Mouse (Mus musculus): Measurements from ENCODE around the gene Snx32. TPM values are rescaled to one million over a fixed set of nuclear protein-coding genes. Genes with fewer than 3 reads are reported as not detected.

Snx32 gene
- 0.64 TPM for polyA plus RNA-seq (2014; fragmentation: Illumina TruSeq; extraction: RNeasy Lipid Tissue Mini Kit (QIAGEN cat#74804); ENCODE audit: low read depth, low replicate concordance)

DNA sequence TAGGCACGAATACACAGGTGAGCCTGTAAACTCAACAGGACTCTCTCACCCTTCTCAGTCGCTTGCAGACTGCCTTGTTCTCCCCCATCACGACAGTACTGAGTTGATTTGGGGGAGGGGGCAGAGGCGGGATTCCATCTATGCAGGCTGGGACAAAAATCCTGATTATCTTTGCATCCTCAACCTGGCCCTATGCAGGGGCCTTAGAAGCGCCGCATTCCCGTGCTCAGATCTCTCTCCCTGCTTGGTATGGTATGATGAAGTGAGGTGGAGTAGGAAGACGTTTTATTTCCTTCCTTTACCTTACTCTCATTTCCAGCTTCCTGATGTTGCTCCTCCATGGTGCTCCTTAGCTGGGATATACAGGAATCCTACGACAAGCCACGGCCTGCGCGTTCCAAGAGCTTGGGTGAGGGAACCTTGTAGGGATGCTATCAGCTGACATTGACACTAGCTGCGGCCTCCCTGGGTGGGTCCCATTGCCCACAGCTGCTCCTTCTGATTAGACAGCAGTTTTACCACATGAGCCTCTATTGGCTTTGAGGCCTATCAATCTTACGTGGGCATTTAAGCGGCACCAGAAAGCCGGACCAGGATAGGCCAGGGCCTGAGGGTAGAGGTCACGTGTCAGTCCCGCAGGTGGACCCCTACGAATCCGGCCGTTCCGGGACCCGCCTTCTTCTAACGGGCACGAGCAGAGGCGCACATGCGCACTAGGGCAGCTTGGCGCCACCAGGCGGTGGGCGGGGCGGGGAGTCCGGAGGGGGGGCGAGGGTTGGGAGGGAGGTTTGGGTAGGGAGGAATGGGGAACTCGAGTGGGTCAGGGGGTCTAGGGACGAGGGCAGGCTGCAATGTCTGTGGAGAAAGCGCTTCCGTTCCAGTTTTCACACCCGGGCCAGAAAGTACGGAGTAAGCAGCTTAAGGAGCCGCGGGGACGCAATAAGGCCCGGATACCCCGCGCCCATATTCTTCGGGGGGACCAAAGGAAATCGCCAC lies at the start of gene Snx32:
Gene Snx32, minus strand, starts transcription at position 508 of the 996 bp plus-strand sequence.

DNA sequence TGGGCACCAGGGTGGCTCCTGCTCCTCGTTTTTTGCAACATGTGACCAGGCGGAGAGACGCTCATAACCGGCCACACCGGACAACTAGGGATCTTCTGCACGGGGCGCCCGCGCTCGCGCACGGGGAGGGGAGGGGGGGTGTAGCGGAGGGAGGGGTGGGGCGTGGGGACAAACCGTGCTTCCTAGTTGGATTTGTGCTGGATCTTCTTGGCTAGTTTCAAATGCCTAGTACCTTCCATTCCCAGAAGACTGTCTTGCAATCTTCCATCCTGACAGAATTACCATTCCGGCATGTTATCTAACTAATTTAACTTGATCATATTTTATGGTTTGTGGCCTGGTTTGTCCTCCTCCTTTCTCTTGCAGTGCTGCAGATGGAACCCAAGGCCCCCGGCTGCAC lies 6.7 kb downstream of the Snx32 start, which contains the start of gene 1700020D05Rik:
Gene 1700020D05Rik, minus strand, starts transcription at position 101 of the 400 bp plus-strand sequence.

GRCm38 (mm10) chr19:5490313-5490897 lies 19.9 kb downstream of the Snx32 start, which contains the start of gene Cfl1:
Gene Cfl1, plus strand, starts transcription at chr19:5490455.

GRCm38 (mm10) chr19:5487768-5488550 lies 22.4 kb downstream of the Snx32 start, which contains the start of gene Mus81:
Gene Mus81, minus strand, starts transcription at chr19:5488402.

DNA sequence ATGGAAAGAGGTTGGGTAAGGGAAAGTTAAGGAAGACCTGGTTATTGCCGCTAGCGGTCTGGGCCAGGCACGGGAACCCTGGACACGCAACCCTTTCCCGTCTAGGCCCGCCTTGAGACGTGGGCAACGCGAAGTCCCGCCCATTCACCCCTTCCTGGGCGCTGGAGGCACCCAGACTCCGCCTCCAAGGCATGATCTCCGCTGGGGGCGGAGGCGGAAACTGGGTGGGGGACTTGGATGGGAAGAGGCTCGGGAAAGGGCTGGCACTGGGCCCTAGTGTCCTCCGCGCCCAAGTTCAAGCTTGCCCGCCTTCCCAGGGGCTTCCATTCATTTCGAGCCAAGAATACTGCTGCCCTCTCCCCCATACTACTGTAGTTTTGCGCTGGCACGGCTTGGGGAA lies 36.6 kb downstream of the Snx32 start, which contains the start of gene Efemp2:
Gene Efemp2, plus strand, starts transcription at position 235 of the 400 bp plus-strand sequence.

GRCm38 (mm10) chr19:5468374-5468773 lies 42.0 kb downstream of the Snx32 start, which contains the start of gene Ctsw:
Gene Ctsw, minus strand, starts transcription at chr19:5468507.

DNA sequence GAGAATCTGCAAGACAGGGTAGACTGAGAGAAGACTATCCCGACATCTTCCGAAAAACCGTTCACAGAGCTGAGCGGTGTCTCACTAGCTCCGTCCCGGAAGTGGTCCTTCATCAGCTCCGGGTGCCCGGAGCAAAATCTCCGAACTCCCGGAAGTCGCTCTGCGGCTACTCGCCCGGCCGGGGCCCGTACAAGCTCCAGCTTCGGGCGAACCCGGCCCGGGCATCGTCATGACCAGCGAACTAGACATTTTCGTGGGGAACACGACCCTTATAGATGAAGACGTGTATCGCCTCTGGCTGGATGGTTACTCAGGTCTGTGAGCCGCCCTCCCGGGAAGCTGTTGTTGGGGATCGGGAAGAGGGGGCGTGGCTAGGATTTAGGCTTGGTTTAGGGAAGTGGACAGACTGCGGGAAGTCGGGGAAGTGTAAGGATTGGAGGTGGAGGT lies 49.9 kb downstream of the Snx32 start, which contains the start of gene Fibp:
Gene Fibp, plus strand, starts transcription at position 151 of the 447 bp plus-strand sequence.

GRCm38 (mm10) chr19:5457746-5458442 lies 52.4 kb downstream of the Snx32 start, which contains the start of gene Ccdc85b:
Gene Ccdc85b, minus strand, starts transcription at chr19:5457894.

GRCm38 (mm10) chr19:5447515-5448353 lies 62.6 kb downstream of the Snx32 start, which contains the start of gene Fosl1:
Gene Fosl1, plus strand, starts transcription at chr19:5447547.

Other genes with a start within 250 kb of the Snx32 start
- 0.53 TPM for gene Pacs1, start 237.4 kb downstream of the Snx32 start, polyA plus RNA-seq (2014; fragmentation: Illumina TruSeq; extraction: RNeasy Lipid Tissue Mini Kit (QIAGEN cat#74804); ENCODE audit: low read depth, low replicate concordance)
- gene Sf3b2, start 215.1 kb downstream of the Snx32 start, polyA plus RNA-seq (2014; fragmentation: Illumina TruSeq; extraction: RNeasy Lipid Tissue Mini Kit (QIAGEN cat#74804); ENCODE audit: low read depth, low replicate concordance): 25.1 TPM
- not detected for gene Gal3st3, start 212.2 kb downstream of the Snx32 start, polyA plus RNA-seq (2014; fragmentation: Illumina TruSeq; extraction: RNeasy Lipid Tissue Mini Kit (QIAGEN cat#74804); ENCODE audit: low read depth, low replicate concordance)
- not detected for gene Catsper1, start 174.8 kb downstream of the Snx32 start, polyA plus RNA-seq (2014; fragmentation: Illumina TruSeq; extraction: RNeasy Lipid Tissue Mini Kit (QIAGEN cat#74804); ENCODE audit: low read depth, low replicate concordance)
- not detected for gene Cst6, start 161.0 kb downstream of the Snx32 start, polyA plus RNA-seq (2014; fragmentation: Illumina TruSeq; extraction: RNeasy Lipid Tissue Mini Kit (QIAGEN cat#74804); ENCODE audit: low read depth, low replicate concordance)
- gene Eif1ad, start 143.8 kb downstream of the Snx32 start, polyA plus RNA-seq (2014; fragmentation: Illumina TruSeq; extraction: RNeasy Lipid Tissue Mini Kit (QIAGEN cat#74804); ENCODE audit: low read depth, low replicate concordance): 7.1 TPM
- 7.5 TPM for gene Banf1, start 143.4 kb downstream of the Snx32 start, polyA plus RNA-seq (2014; fragmentation: Illumina TruSeq; extraction: RNeasy Lipid Tissue Mini Kit (QIAGEN cat#74804); ENCODE audit: low read depth, low replicate concordance)
- 4.6 TPM for gene Sart1, start 121.8 kb downstream of the Snx32 start, polyA plus RNA-seq (2014; fragmentation: Illumina TruSeq; extraction: RNeasy Lipid Tissue Mini Kit (QIAGEN cat#74804); ENCODE audit: low read depth, low replicate concordance)
- not detected for gene Tsga10ip, start 108.0 kb downstream of the Snx32 start, polyA plus RNA-seq (2014; fragmentation: Illumina TruSeq; extraction: RNeasy Lipid Tissue Mini Kit (QIAGEN cat#74804); ENCODE audit: low read depth, low replicate concordance)
- gene Drap1, start 85.6 kb downstream of the Snx32 start, polyA plus RNA-seq (2014; fragmentation: Illumina TruSeq; extraction: RNeasy Lipid Tissue Mini Kit (QIAGEN cat#74804); ENCODE audit: low read depth, low replicate concordance): 7.4 TPM
- 0.58 TPM for gene AI837181, start 85.4 kb downstream of the Snx32 start, polyA plus RNA-seq (2014; fragmentation: Illumina TruSeq; extraction: RNeasy Lipid Tissue Mini Kit (QIAGEN cat#74804); ENCODE audit: low read depth, low replicate concordance)
- not detected for gene Fosl1, start 63.0 kb downstream of the Snx32 start, polyA plus RNA-seq (2014; fragmentation: Illumina TruSeq; extraction: RNeasy Lipid Tissue Mini Kit (QIAGEN cat#74804); ENCODE audit: low read depth, low replicate concordance)
- 0.11 TPM for gene Ccdc85b, start 52.6 kb downstream of the Snx32 start, polyA plus RNA-seq (2014; fragmentation: Illumina TruSeq; extraction: RNeasy Lipid Tissue Mini Kit (QIAGEN cat#74804); ENCODE audit: low read depth, low replicate concordance)
- gene Fibp, start 49.9 kb downstream of the Snx32 start, polyA plus RNA-seq (2014; fragmentation: Illumina TruSeq; extraction: RNeasy Lipid Tissue Mini Kit (QIAGEN cat#74804); ENCODE audit: low read depth, low replicate concordance): 5.5 TPM
- not detected for gene Ctsw, start 42.0 kb downstream of the Snx32 start, polyA plus RNA-seq (2014; fragmentation: Illumina TruSeq; extraction: RNeasy Lipid Tissue Mini Kit (QIAGEN cat#74804); ENCODE audit: low read depth, low replicate concordance)
- not detected for gene Efemp2, start 36.6 kb downstream of the Snx32 start, polyA plus RNA-seq (2014; fragmentation: Illumina TruSeq; extraction: RNeasy Lipid Tissue Mini Kit (QIAGEN cat#74804); ENCODE audit: low read depth, low replicate concordance)
- 0.74 TPM for gene Mus81, start 22.1 kb downstream of the Snx32 start, polyA plus RNA-seq (2014; fragmentation: Illumina TruSeq; extraction: RNeasy Lipid Tissue Mini Kit (QIAGEN cat#74804); ENCODE audit: low read depth, low replicate concordance)
- gene Cfl1, start 20.1 kb downstream of the Snx32 start, polyA plus RNA-seq (2014; fragmentation: Illumina TruSeq; extraction: RNeasy Lipid Tissue Mini Kit (QIAGEN cat#74804); ENCODE audit: low read depth, low replicate concordance): 109 TPM
- not detected for gene 1700020D05Rik, start 6.8 kb downstream of the Snx32 start, polyA plus RNA-seq (2014; fragmentation: Illumina TruSeq; extraction: RNeasy Lipid Tissue Mini Kit (QIAGEN cat#74804); ENCODE audit: low read depth, low replicate concordance)
- gene Ovol1, start 50.1 kb upstream of the Snx32 start, polyA plus RNA-seq (2014; fragmentation: Illumina TruSeq; extraction: RNeasy Lipid Tissue Mini Kit (QIAGEN cat#74804); ENCODE audit: low read depth, low replicate concordance): not detected
- not detected for gene Ap5b1, start 57.5 kb upstream of the Snx32 start, polyA plus RNA-seq (2014; fragmentation: Illumina TruSeq; extraction: RNeasy Lipid Tissue Mini Kit (QIAGEN cat#74804); ENCODE audit: low read depth, low replicate concordance)
- gene Rnaseh2c, start 91.3 kb upstream of the Snx32 start, polyA plus RNA-seq (2014; fragmentation: Illumina TruSeq; extraction: RNeasy Lipid Tissue Mini Kit (QIAGEN cat#74804); ENCODE audit: low read depth, low replicate concordance): 3.4 TPM
- gene Kat5, start 99.7 kb upstream of the Snx32 start, polyA plus RNA-seq (2014; fragmentation: Illumina TruSeq; extraction: RNeasy Lipid Tissue Mini Kit (QIAGEN cat#74804); ENCODE audit: low read depth, low replicate concordance): 7.2 TPM
- 2.4 TPM for gene Rela, start 126.9 kb upstream of the Snx32 start, polyA plus RNA-seq (2014; fragmentation: Illumina TruSeq; extraction: RNeasy Lipid Tissue Mini Kit (QIAGEN cat#74804); ENCODE audit: low read depth, low replicate concordance)
- 0.16 TPM for gene Sipa1, start 153.2 kb upstream of the Snx32 start, polyA plus RNA-seq (2014; fragmentation: Illumina TruSeq; extraction: RNeasy Lipid Tissue Mini Kit (QIAGEN cat#74804); ENCODE audit: low read depth, low replicate concordance)
- gene Map3k11, start 178.2 kb upstream of the Snx32 start, polyA plus RNA-seq (2014; fragmentation: Illumina TruSeq; extraction: RNeasy Lipid Tissue Mini Kit (QIAGEN cat#74804); ENCODE audit: low read depth, low replicate concordance): 0.16 TPM
- 0.37 TPM for gene Pcnx3, start 178.4 kb upstream of the Snx32 start, polyA plus RNA-seq (2014; fragmentation: Illumina TruSeq; extraction: RNeasy Lipid Tissue Mini Kit (QIAGEN cat#74804); ENCODE audit: low read depth, low replicate concordance)
- not detected for gene Kcnk7, start 193.8 kb upstream of the Snx32 start, polyA plus RNA-seq (2014; fragmentation: Illumina TruSeq; extraction: RNeasy Lipid Tissue Mini Kit (QIAGEN cat#74804); ENCODE audit: low read depth, low replicate concordance)
- 0.69 TPM for gene Ehbp1l1, start 215.8 kb upstream of the Snx32 start, polyA plus RNA-seq (2014; fragmentation: Illumina TruSeq; extraction: RNeasy Lipid Tissue Mini Kit (QIAGEN cat#74804); ENCODE audit: low read depth, low replicate concordance)
- 0.45 TPM for gene Fam89b, start 219.1 kb upstream of the Snx32 start, polyA plus RNA-seq (2014; fragmentation: Illumina TruSeq; extraction: RNeasy Lipid Tissue Mini Kit (QIAGEN cat#74804); ENCODE audit: low read depth, low replicate concordance)
- gene Ltbp3, start 230.4 kb upstream of the Snx32 start, polyA plus RNA-seq (2014; fragmentation: Illumina TruSeq; extraction: RNeasy Lipid Tissue Mini Kit (QIAGEN cat#74804); ENCODE audit: low read depth, low replicate concordance): 0.32 TPM